Mouse (Mus musculus): Measurements from ENCODE around the gene C1qtnf1. TPM values are rescaled to one million over a fixed set of nuclear protein-coding genes. Genes with fewer than 3 reads are reported as not detected.

The C1qtnf1 gene
- polyA plus RNA-seq, 1 experiment: not detected

DNA sequence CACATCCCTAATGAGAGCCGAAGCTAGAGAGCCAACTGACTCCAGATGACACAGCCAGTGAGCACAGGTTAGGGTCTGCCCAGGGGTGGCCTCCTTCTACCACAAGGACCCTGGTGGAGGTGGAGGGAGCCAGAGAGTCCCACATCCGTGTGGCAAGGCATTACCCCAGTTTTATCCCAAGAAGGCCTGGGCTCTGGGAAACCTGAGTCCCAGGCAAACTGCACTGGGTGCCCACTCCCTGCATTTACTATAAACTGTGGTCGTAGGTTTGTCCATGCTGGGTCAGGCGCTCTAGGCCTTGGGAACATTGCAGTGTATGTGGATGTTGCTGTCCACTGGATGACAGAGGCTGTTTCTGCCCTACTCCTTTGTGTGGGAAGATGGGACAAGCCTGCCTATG, 26.8 kb upstream of the C1qtnf1 start:
- Histone ChIP-seq H3K9me3 (peaks cover 5% of the 10 kb centered on the region), H3K4me3 (replicated peaks) (peak overlapping the region; percentile 95), H3K36me3 (replicated peaks; ENCODE audit: low read length) (peaks cover 64% of the 10 kb centered on the region), H3K27me3 (replicated peaks) (no peaks in the 10 kb centered on the region), H3K4me1 (peaks cover 88% of the 10 kb centered on the region)
- TF ChIP-seq GATA1 (IDR thresholded peaks at IDR 0.05; ENCODE audit: borderline replicate concordance, low read length): no peak
- no peak for TF ChIP-seq FLI1 (IDR thresholded peaks at IDR 0.05; ENCODE audit: low read length)

DNA sequence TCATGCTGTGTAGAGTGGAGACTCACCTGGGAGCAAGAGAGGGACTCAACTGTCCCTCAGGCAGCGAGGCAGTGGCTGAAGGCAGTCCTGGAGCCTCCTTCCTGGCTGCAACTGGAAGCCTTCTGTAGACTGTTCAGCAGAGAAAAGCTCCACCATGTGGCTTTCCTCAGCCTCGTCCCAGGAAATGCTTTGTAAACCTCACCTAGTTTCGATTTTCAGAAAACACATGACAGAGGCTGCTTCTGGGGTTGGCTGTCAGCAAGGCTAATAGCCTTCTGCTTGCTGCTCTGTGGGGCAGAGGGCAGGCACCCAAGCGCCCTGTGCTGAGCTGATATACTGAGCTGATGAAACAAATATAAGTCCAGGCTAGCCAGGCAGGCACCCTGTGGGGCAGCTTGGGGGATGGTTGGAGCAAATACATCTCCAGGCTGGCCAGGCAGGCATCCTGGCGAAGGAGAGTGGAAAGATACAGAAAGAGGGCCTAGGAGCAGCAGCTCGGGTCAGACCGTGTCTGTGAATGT, 26.2 kb upstream of the C1qtnf1 start, which contains the start of gene Lgals3bp:
Lgals3bp (minus strand) TSS at position 333 of the 521 bp plus-strand sequence.
- Histone ChIP-seq H3K4me3 (replicated peaks) (peak within 1 kb of the TSS; percentile 95), H3K4me1 (peaks cover 91% of the 10 kb centered on the region), H3K9me3 (no peaks in the 10 kb centered on the region; the same call in 1 of the 2 replicates), H3K36me3 (replicated peaks; ENCODE audit: low read length) (peaks cover 64% of the 10 kb centered on the region), H3K27me3 (replicated peaks) (no peaks in the 10 kb centered on the region)
- TF ChIP-seq FLI1 (IDR thresholded peaks at IDR 0.05; ENCODE audit: low read length) (no peak), GATA1 (IDR thresholded peaks at IDR 0.05; ENCODE audit: borderline replicate concordance, low read length) (no peak)

DNA sequence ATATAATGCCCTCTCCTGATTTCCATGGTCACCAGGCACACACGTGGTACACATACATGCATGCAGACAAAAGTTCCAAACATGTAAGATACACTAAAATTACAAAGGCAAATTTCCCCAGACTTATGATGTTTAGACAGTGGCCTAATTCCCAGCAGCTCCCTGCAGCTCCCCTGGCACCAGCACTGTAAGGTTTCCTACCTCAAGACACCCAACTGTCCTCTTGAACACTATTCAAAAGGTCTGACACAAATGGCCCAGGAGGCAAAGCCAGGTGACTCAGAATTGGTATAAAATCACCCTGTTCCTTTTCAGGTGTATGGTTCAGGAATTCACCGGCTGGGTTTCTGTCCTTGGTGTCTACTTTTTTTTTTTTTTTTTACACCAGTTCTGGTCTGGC, 24.8 kb upstream of the C1qtnf1 start:
- H3K27me3 ChIP-seq (replicated peaks): no peaks in the 10 kb centered on the region
- peaks cover 85% of the 10 kb centered on the region for H3K4me1 ChIP-seq
- H3K9me3 ChIP-seq: no peaks in the 10 kb centered on the region
- TF ChIP-seq FLI1 (IDR thresholded peaks at IDR 0.05; ENCODE audit: low read length) (no peak), GATA1 (IDR thresholded peaks at IDR 0.05; ENCODE audit: borderline replicate concordance, low read length) (no peak)
- no peak overlapping the region for H3K4me3 ChIP-seq (replicated peaks)
- peaks cover 64% of the 10 kb centered on the region for H3K36me3 ChIP-seq (replicated peaks; ENCODE audit: low read length)

DNA sequence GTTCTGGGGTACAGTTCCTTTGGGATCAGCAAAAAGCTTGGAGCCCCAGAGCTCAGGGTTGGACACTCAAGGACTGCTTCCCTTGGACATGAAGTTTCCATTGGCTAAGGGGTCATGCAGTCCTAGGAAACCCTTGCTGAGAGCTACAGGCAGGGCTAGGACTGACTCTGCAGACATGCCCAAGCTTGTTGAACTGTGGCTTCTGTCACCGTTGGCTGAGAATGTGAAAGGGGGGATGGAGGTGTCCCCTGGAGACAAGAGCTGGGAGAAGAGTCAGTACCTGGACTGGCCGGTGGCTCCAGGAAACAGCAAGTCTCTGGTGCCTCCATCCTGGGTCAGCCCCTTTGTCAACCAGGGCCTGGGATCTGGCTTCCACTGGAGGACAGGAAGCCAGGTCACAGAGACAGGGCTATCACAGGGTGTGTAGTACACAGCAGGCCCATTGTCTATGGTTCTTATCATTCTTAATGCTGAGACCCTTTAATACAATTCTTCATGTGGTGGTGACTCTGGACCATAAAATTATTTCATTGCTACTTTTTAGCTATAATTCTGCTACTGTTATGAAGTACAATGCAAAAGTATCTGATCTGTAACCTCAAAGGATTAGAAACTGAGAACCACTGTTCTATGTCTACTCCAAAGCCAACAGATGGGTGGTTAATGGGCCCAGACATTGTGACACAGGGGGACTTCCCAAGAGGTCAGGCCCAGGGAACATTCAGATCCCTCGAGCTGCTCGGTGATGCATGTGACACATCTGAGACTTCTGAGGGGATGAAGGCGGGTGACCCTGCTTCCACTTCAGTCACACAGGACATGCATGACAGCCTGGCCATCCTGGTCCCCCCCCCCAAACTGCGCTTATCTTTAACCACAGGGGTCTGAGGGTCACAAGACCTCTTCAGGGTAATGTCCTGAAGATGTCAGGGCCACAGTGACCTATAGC, 23.8 kb upstream of the C1qtnf1 start:
- Histone ChIP-seq H3K36me3 (replicated peaks; ENCODE audit: low read length) (peaks cover 64% of the 10 kb centered on the region), H3K9me3 (no peaks in the 10 kb centered on the region), H3K27me3 (replicated peaks) (no peaks in the 10 kb centered on the region), H3K4me1 (peaks cover 85% of the 10 kb centered on the region), H3K4me3 (replicated peaks) (peak overlapping the region; percentile 28)
- no peak for TF ChIP-seq GATA1 (IDR thresholded peaks at IDR 0.05; ENCODE audit: borderline replicate concordance, low read length)
- no peak for TF ChIP-seq FLI1 (IDR thresholded peaks at IDR 0.05; ENCODE audit: low read length)

DNA sequence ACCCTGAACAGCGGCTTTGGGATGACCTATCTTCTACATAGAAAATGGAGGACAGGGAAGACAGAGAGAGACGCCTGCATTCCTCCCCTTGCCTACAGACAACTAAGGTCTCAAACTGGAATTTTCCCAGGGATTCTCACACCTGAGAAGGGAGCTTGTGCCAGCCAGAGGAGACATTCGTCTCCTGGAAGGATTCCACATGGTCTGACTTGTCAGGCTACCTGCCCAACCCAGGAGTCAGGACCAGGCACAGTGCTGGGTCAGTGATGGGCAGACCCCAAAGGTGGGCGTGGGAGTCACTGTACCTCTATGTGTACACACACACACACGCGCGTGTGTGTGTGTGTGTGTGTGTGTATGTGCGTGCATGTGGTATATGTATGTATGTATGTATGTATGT, 22.7 kb upstream of the C1qtnf1 start:
- peaks cover 66% of the 10 kb centered on the region for H3K36me3 ChIP-seq (replicated peaks; ENCODE audit: low read length)
- no peak overlapping the region for H3K4me3 ChIP-seq (replicated peaks)
- TF ChIP-seq GATA1 (IDR thresholded peaks at IDR 0.05; ENCODE audit: borderline replicate concordance, low read length): no peak
- TF ChIP-seq FLI1 (IDR thresholded peaks at IDR 0.05; ENCODE audit: low read length): no peak
- peaks cover 85% of the 10 kb centered on the region for H3K4me1 ChIP-seq
- no peaks in the 10 kb centered on the region for H3K9me3 ChIP-seq
- H3K27me3 ChIP-seq (replicated peaks): no peaks in the 10 kb centered on the region

DNA sequence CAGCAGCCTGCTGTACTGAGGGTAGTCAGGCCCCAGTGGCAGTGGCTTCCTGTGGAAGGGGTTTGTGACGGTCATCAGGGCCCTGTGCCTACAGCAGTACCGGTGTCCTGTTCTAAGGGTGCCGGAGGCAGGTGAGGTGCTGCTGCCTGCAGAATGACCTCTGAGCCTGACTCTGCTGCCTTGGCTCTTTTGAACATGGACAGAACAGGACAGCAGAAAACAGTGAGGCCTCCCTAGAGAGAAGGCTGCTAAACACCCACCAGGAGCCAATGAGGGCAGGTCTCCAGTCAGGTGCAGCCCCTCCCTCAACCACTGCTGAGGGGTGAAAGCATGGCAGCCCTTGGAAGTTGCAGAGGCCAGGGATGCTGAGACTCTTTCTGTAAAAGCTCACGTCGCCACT, 21.5 kb upstream of the C1qtnf1 start:
- Histone ChIP-seq H3K9me3 (no peaks in the 10 kb centered on the region), H3K4me3 (replicated peaks) (no peak overlapping the region), H3K4me1 (peaks cover 84% of the 10 kb centered on the region), H3K27me3 (replicated peaks) (no peaks in the 10 kb centered on the region), H3K36me3 (replicated peaks; ENCODE audit: low read length) (peaks cover 78% of the 10 kb centered on the region)
- TF ChIP-seq GATA1 (IDR thresholded peaks at IDR 0.05; ENCODE audit: borderline replicate concordance, low read length) (no peak), FLI1 (IDR thresholded peaks at IDR 0.05; ENCODE audit: low read length) (no peak)

DNA sequence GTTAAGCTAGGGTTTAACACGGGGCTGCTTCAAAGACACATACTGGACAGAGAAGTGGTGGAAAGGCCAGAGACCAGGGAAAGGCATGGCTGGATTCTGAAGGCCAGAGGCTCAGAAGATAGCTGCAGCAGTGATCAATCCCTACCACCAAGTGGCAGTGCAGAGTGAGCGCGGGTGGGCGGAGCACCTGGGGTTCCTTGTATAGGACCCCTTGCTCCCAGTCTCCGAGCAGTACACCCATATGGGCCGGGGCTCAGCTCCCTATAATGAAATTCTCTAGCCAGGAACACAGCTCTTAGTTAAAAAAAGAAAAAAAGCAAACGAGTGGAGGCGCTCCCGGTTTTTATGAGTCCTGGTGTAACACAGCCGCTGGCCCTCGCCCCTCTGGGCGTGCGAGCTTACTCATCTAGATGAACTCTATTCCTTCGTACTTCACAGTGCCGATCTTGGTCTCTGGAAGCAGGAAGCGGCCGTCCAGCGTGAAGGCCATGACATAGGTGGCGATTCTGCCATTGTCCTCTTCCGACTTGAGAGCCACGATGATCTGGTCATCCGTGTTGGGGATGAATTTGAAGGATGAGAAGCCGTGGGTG, 20.6 kb upstream of the C1qtnf1 start:
- Histone ChIP-seq H3K4me1 (peaks cover 84% of the 10 kb centered on the region), H3K4me3 (replicated peaks) (no peak overlapping the region), H3K9me3 (no peaks in the 10 kb centered on the region), H3K27me3 (replicated peaks) (no peaks in the 10 kb centered on the region), H3K36me3 (replicated peaks; ENCODE audit: low read length) (peaks cover 87% of the 10 kb centered on the region)
- TF ChIP-seq FLI1 (IDR thresholded peaks at IDR 0.05; ENCODE audit: low read length): no peak
- TF ChIP-seq GATA1 (IDR thresholded peaks at IDR 0.05; ENCODE audit: borderline replicate concordance, low read length): no peak

DNA sequence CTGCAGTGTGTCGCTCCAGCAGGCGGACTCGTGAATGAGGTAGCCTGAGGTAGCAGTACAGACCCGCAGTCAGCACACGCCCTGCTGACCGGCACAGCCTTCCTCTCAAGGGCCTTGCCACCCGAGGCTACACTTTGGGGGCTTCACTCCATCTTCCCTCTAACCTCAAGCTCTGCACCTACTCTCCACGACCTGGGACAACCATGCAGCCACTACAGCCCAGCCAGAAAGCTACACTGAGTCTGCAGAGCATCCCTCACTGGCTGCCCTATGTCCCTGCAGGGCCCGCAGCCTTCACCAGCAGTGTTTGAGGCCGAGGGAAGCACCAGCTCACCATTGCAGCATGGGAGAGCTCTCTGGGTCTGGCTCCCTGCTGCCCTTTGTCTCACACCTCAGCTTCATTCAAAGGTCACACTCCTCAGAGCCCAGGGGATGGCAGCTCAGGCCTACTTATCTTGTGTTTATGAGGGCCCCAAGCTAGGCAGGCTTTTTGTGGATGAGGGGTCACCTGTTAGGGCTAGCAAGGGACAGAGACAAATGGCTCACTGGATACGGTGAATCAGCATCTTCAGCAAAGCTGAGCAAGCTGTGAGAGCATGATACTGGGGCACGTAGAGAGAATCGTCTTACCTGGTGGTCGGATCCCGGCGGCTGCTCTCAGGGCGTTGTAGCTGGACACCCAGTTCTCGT, 19.8 kb upstream of the C1qtnf1 start:
- no peak for TF ChIP-seq GATA1 (IDR thresholded peaks at IDR 0.05; ENCODE audit: borderline replicate concordance, low read length)
- no peak for TF ChIP-seq FLI1 (IDR thresholded peaks at IDR 0.05; ENCODE audit: low read length)
- Histone ChIP-seq H3K4me3 (replicated peaks) (peak overlapping the region; percentile 13), H3K9me3 (no peaks in the 10 kb centered on the region), H3K36me3 (replicated peaks; ENCODE audit: low read length) (peaks cover 95% of the 10 kb centered on the region), H3K27me3 (replicated peaks) (no peaks in the 10 kb centered on the region), H3K4me1 (peaks cover 84% of the 10 kb centered on the region)
